Mouse (Mus musculus) liver, embryonic 14.5 days (tissue): ENCODE results near the gene Ucp3. TPM values are rescaled to one million over a fixed set of nuclear protein-coding genes. Genes with fewer than 3 reads are reported as not detected.

ENCODE experiments used
- ATAC-seq: fragments of 200-750 bp; cut with Nextera tagmentation; 2 replicates; pipeline ENCODE4 v1.8.0; 2017; ENCODE audit warnings: moderate number of reproducible peaks, mild to moderate bottlenecking, moderate library complexity; ENCODE audit not compliant: insufficient read depth
- DNase-seq, 3 experiments: peaks; one replicate each; pipeline ENCODE4 v3.0.0-alpha.2; 2012 to 2013; ENCODE audit warnings: low read depth in 3 of 3, low spot score in 3 of 3
- H3K27ac ChIP-seq: fragments of 300-500 bp; sonication (generic); 2 replicates; pipeline ENCODE4 v1.5.1; 2014; ENCODE audit warnings: moderate library complexity, mild to moderate bottlenecking, control low read depth, inconsistent platforms
- H3K27me3 ChIP-seq: fragments of 300-500 bp; sonication (generic); 2 replicates; pipeline ENCODE4 v1.6.1; 2014; ENCODE audit warnings: mild to moderate bottlenecking, low read length, moderate library complexity; ENCODE audit not compliant: control insufficient read depth, insufficient read depth
- H3K36me3 ChIP-seq: fragments of 300-500 bp; sonication (generic); replicated peaks from 2 replicates; pipeline ENCODE4 v1.6.1; 2014; ENCODE audit warnings: low read depth; ENCODE audit not compliant: control insufficient read depth, insufficient read depth
- H3K4me1 ChIP-seq, 2 experiments: fragments of 200-500 bp in 1 of 2; fragments of 300-500 bp in 1 of 2; sonication (generic) in 1 of 2; replicated peaks; 2 replicates each; pipeline ENCODE4 v1.6.1; 2012 to 2014; ENCODE audit warnings: antibody characterized with exemption in 1 of 2, inconsistent platforms in 1 of 2, low read length in 1 of 2; ENCODE audit not compliant: control insufficient read depth in 2 of 2, insufficient read depth in 2 of 2
- H3K4me2 ChIP-seq: fragments of 300-500 bp; sonication (generic); 2 replicates; pipeline ENCODE4 v1.6.1; 2014; ENCODE audit warnings: low read depth, mild to moderate bottlenecking, control low read depth, moderate library complexity
- H3K4me3 ChIP-seq, 2 experiments: fragments of 200-500 bp in 1 of 2; fragments of 300-500 bp in 1 of 2; sonication (generic) in 1 of 2; 2 replicates each; pipeline ENCODE4 v1.5.1; 2012 to 2014; ENCODE audit warnings: low read depth in 2 of 2, low read length in 2 of 2, mild to moderate bottlenecking in 2 of 2, control low read depth in 1 of 2, inconsistent platforms in 1 of 2, moderate library complexity in 1 of 2; ENCODE audit not compliant: insufficient read depth in 1 of 2
- H3K9ac ChIP-seq: fragments of 300-500 bp; sonication (generic); replicated peaks from 2 replicates; pipeline ENCODE4 v1.6.1; 2014; ENCODE audit warnings: mild to moderate bottlenecking, control low read depth, moderate library complexity
- H3K9me3 ChIP-seq: fragments of 300-500 bp; sonication (generic); 2 replicates; pipeline ENCODE4 v1.6.1; 2016; ENCODE audit warnings: low read length, mixed read lengths; ENCODE audit not compliant: control insufficient read depth
- CTCF ChIP-seq: IDR thresholded peaks from 2 replicates; pipeline ENCODE4 v1.5.1; 2016; ENCODE audit warnings: antibody characterized with exemption, low read depth, control low read depth
- EP300 ChIP-seq: IDR thresholded peaks from 2 replicates; pipeline ENCODE4 v1.6.1; 2016; ENCODE audit warnings: antibody characterized with exemption, low read depth
- WGBS: fragments of 180-500 bp; shearing (Covaris S2); extraction: QIAGEN DNeasy Blood & Tissue Kit; methylation state at CpG from one replicate; pipeline ENCODE4 v1.1.7; 2014; ENCODE audit not compliant: insufficient replicate concordance; 5-methylcytosine and 5-hydroxymethylcytosine counted together
- polyA plus RNA-seq, 2 experiments: library from polyadenylated mRNA; depleted of rRNA in 1 of 2; stranded (reverse) in 1 of 2; unstranded in 1 of 2; fragments of >200 nt; fragmentation: Nextera tagmentation in 1 of 2; extraction: Ambion mirVana in 1 of 2; gene quantifications; 2 replicates each; pipeline versions ENCODE4 v1.2.1 to v1.2.3; 2012 to 2014

The Ucp3 gene
- polyA plus RNA-seq, 2 experiments, result 0.02 TPM; not detected in 1

- Histone ChIP-seq H3K27me3 (no peaks in the 10 kb centered on the region), H3K9ac (peak overlapping the region; percentile 98), H3K36me3 (peaks cover 49% of the 10 kb centered on the region), H3K27ac (peak overlapping the region; percentile 56), H3K4me2 (peak overlapping the region; percentile 91), H3K4me1 (peaks cover 14 to 25% of the 10 kb centered on the region in 2 experiments), H3K9me3 (no peaks in the 10 kb centered on the region), H3K4me3 (peak overlapping the region; percentile 78 to 97)
- DNase-seq, result peak in 1 of 3 experiments; percentile 47
- no peak for TF ChIP-seq CTCF
- TF ChIP-seq EP300, result no peak
- ATAC-seq, result peak; percentile 18; the same call in 1 of the 2 replicates
- WGBS, result 14% methylated on average over 19 of the region's 19 CpGs
Measured at GRCm38 (mm10) chr7:100493484-100494414, 21.0 kb downstream of the Ucp3 start.

DNA sequence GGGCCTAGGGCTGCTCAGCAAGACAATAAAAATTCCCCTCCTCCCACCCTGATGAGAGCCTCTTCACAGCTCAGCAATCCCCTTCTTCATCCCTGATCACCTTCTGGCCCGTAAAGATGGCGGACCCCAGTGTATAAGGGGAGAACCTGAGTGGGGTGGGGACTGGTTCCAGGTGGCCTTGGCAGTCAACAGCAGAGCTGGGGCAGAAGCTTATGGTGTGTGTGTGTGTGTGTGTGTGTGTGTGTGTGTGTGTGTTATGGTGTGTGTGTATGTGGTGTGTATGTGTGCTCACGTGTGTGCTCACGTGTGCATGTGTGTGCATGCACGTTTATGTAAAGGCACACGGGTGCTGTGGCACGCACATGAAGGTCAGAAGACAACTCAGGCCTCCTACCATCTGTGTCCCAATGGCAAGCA lies 21.6 kb downstream of the Ucp3 start:
- no peak for DNase-seq
- Histone ChIP-seq H3K36me3 (peaks cover 55% of the 10 kb centered on the region), H3K27ac (peak overlapping the region; percentile 56), H3K9me3 (no peaks in the 10 kb centered on the region), H3K4me3 (peak overlapping the region; percentile 78 to 97), H3K4me1 (peaks cover 14 to 25% of the 10 kb centered on the region in 2 experiments), H3K27me3 (no peaks in the 10 kb centered on the region), H3K9ac (peak overlapping the region; percentile 98), H3K4me2 (peak overlapping the region; percentile 91)
- 57% methylated on average over 7 of the region's 7 CpGs for WGBS
- TF ChIP-seq EP300, result no peak
- no peak for TF ChIP-seq CTCF
- ATAC-seq, result no peak

- Histone ChIP-seq H3K27me3 (no peaks in the 10 kb centered on the region), H3K36me3 (peaks cover 62% of the 10 kb centered on the region), H3K4me2 (peak overlapping the region; percentile 91), H3K4me3 (peak overlapping the region; percentile 78 to 97), H3K9ac (peak overlapping the region; percentile 98), H3K9me3 (no peaks in the 10 kb centered on the region), H3K27ac (peak overlapping the region; percentile 56), H3K4me1 (peaks cover 14 to 25% of the 10 kb centered on the region in 2 experiments)
- 29% methylated on average over 8 of the region's 8 CpGs for WGBS
- ATAC-seq, result no peak
- DNase-seq, result no peak
- TF ChIP-seq CTCF (no peak), EP300 (no peak)
Measured at GRCm38 (mm10) chr7:100495042-100495441, 22.3 kb downstream of the Ucp3 start.

DNA sequence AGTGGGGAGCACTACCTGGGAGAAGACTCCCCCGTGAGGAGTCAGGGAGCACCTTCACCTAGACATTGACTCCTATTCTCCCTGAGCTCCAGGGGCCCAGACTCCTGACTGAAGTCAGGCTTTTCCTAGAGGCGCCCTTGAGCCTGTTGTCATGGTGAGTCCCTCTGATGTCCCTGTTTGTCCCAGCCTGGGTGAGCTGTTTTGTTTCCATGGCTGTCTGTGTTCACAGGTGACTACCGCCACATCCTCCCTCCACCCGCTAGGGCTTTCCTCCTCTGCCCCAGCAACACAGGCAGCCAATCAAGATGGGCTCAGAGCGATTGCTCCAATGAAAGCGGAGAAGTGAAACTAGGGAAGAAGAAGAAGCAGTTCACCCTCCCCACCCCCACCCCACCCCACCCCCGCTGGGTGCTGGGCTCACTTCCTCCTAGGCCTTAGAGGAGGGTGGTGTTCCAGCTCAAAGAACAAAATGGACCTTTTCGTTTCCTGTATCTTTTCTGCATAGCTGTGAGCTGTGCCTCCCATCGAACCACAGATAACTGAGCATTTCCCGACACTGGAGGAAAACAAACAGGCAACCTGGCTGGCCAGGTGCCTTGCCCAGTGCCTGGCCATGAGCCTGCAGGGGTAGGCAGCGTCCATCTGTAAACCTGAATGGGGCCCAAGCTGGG lies 22.9 kb downstream of the Ucp3 start:
- H3K27ac ChIP-seq, result peak overlapping the region; percentile 56
- H3K4me1 ChIP-seq, result peaks cover 14 to 26% of the 10 kb centered on the region in 2 experiments
- H3K4me3 ChIP-seq, result peak overlapping the region; percentile 78 to 97
- peak; percentile 11 for ATAC-seq
- H3K36me3 ChIP-seq, result peaks cover 66% of the 10 kb centered on the region
- peak overlapping the region; percentile 91 for H3K4me2 ChIP-seq
- H3K9ac ChIP-seq, result peak overlapping the region; percentile 98
- 23% methylated on average over 11 of the region's 11 CpGs for WGBS
- H3K9me3 ChIP-seq, result no peaks in the 10 kb centered on the region
- no peaks in the 10 kb centered on the region for H3K27me3 ChIP-seq
- TF ChIP-seq CTCF (peak; percentile 13; the same call in 1 of the 2 replicates), EP300 (no peak)
- DNase-seq, result peak; percentile 57 to 80 (median 57)
